Mouse (Mus musculus) limb, embryonic 15.5 days (tissue): Measurements from ENCODE around the gene Rbfox2. TPM values are rescaled to one million over a fixed set of nuclear protein-coding genes. Genes with fewer than 3 reads are reported as not detected.
A peak's percentile ranks its signal among the peaks of the same experiment; 100 is the strongest.

Experiments
- ATAC-seq: fragments of 200-750 bp; cut with Nextera tagmentation; 2 replicates; pipeline ENCODE4 v1.8.0; 2017; ENCODE audit warnings: low read depth, moderate TSS enrichment; ENCODE audit not compliant: insufficient number of reproducible peaks, low FRiP score, low TSS enrichment
- H3K27ac ChIP-seq: fragments of 300-500 bp; sonication (generic); 2 replicates; pipeline ENCODE4 v1.5.1; 2015; ENCODE audit warnings: moderate library complexity, mild to moderate bottlenecking, inconsistent platforms
- H3K27me3 ChIP-seq: fragments of 300-500 bp; sonication (generic); 2 replicates; pipeline ENCODE4 v1.6.1; 2015; ENCODE audit warnings: inconsistent platforms
- H3K36me3 ChIP-seq: fragments of 300-500 bp; sonication (generic); 2 replicates; pipeline ENCODE4 v1.6.1; 2015; ENCODE audit warnings: inconsistent platforms
- H3K4me1 ChIP-seq: fragments of 300-500 bp; sonication (generic); 2 replicates; pipeline ENCODE4 v1.6.1; 2015; ENCODE audit warnings: inconsistent platforms
- H3K4me2 ChIP-seq: fragments of 300-500 bp; sonication (generic); 2 replicates; pipeline ENCODE4 v1.6.1; 2015; ENCODE audit warnings: mild to moderate bottlenecking, inconsistent platforms
- H3K4me3 ChIP-seq: fragments of 300-500 bp; sonication (generic); 2 replicates; pipeline ENCODE4 v1.5.1; 2015; ENCODE audit warnings: mild to moderate bottlenecking, inconsistent platforms
- H3K9ac ChIP-seq: fragments of 300-500 bp; sonication (generic); 2 replicates; pipeline ENCODE4 v1.6.1; 2015; ENCODE audit warnings: inconsistent platforms
- H3K9me3 ChIP-seq: fragments of 300-500 bp; sonication (generic); 2 replicates; pipeline ENCODE4 v1.6.1; 2016; ENCODE audit warnings: inconsistent platforms
- WGBS: fragments of 180-500 bp; shearing (Covaris S2); methylation state at CpG from one replicate; pipeline ENCODE4 v1.1.7; 2015; 5-methylcytosine and 5-hydroxymethylcytosine counted together
- polyA plus RNA-seq: library from polyadenylated mRNA; unstranded; fragments of >200 nt; fragmentation: Nextera tagmentation; extraction: Ambion mirVana; gene quantifications from 2 replicates; pipeline ENCODE4 v1.2.1, GENCODE M21; 2015

Rbfox2 gene
- polyA plus RNA-seq, 1 experiment from 2014 or later, result 73.2 TPM

GRCm38 (mm10) chr15:77329681-77330180 lies 22.9 kb upstream of the Rbfox2 start:
- Histone ChIP-seq H3K9ac (no peak overlapping the region), H3K27me3 (no peaks in the 10 kb centered on the region), H3K27ac (no peak overlapping the region), H3K4me2 (no peak overlapping the region), H3K36me3 (no peaks in the 10 kb centered on the region), H3K4me3 (no peak overlapping the region), H3K9me3 (no peaks in the 10 kb centered on the region), H3K4me1 (peaks cover 6% of the 10 kb centered on the region; the same call in 1 of the 2 replicates)
- ATAC-seq, result no peak
- 77% methylated on average over 12 of the region's 12 CpGs for WGBS

GRCm38 (mm10) chr15:77326361-77326760 lies 19.6 kb upstream of the Rbfox2 start:
- Histone ChIP-seq H3K36me3 (no peaks in the 10 kb centered on the region), H3K27ac (no peak overlapping the region), H3K4me3 (no peak overlapping the region), H3K9me3 (no peaks in the 10 kb centered on the region), H3K27me3 (no peaks in the 10 kb centered on the region), H3K4me2 (no peak overlapping the region), H3K9ac (no peak overlapping the region), H3K4me1 (peaks cover 1% of the 10 kb centered on the region; the same call in 1 of the 2 replicates)
- ATAC-seq, result no peak
- 63% methylated on average over 4 of the region's 4 CpGs for WGBS

DNA sequence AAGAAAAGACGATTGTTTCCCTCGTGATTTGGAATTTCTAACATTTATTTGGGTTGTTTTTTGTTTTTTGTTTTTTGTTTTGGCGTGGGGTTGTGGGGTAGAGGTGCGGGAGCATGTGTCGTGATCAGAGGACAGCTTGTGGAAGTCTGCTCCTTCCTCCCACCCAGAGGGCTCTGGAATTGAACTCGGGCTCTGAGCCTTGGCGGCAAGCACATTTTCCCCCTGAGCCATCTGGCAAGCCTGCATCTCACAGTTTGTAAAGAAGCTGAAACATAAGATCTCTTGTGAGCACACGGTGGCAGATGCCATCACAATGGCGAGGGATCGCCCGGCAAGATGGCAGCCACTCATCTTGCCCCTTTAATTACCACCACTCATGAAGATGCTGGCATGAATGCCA lies 17.6 kb upstream of the Rbfox2 start:
- H3K9ac ChIP-seq, result no peak overlapping the region
- H3K27ac ChIP-seq, result no peak overlapping the region
- ATAC-seq, result no peak
- H3K36me3 ChIP-seq, result no peaks in the 10 kb centered on the region
- no peaks in the 10 kb centered on the region for H3K27me3 ChIP-seq
- no peak overlapping the region for H3K4me3 ChIP-seq
- H3K9me3 ChIP-seq, result no peaks in the 10 kb centered on the region
- no peaks in the 10 kb centered on the region for H3K4me1 ChIP-seq
- 88% methylated on average over 11 of the region's 11 CpGs for WGBS
- no peak overlapping the region for H3K4me2 ChIP-seq

GRCm38 (mm10) chr15:77323226-77323625 lies 16.4 kb upstream of the Rbfox2 start:
- Histone ChIP-seq H3K4me3 (no peak overlapping the region), H3K9ac (no peak overlapping the region), H3K27me3 (no peaks in the 10 kb centered on the region), H3K36me3 (no peaks in the 10 kb centered on the region), H3K4me1 (no peaks in the 10 kb centered on the region), H3K27ac (no peak overlapping the region), H3K4me2 (no peak overlapping the region), H3K9me3 (no peaks in the 10 kb centered on the region)
- 77% methylated on average over 10 of the region's 10 CpGs for WGBS
- no peak for ATAC-seq

- H3K36me3 ChIP-seq, result no peaks in the 10 kb centered on the region
- peak overlapping the region; percentile 81; the same call in 1 of the 2 replicates for H3K27ac ChIP-seq
- H3K9me3 ChIP-seq, result no peaks in the 10 kb centered on the region
- no peak for ATAC-seq
- peaks cover 15% of the 10 kb centered on the region for H3K4me1 ChIP-seq
- no peak overlapping the region for H3K9ac ChIP-seq
- no peaks in the 10 kb centered on the region for H3K27me3 ChIP-seq
- no peak overlapping the region for H3K4me3 ChIP-seq
- no peak overlapping the region for H3K4me2 ChIP-seq
- WGBS, result 18% methylated on average over 6 of the region's 6 CpGs
Measured at GRCm38 (mm10) chr15:77313701-77314100, 6.9 kb upstream of the Rbfox2 start.

- no peak overlapping the region for H3K9ac ChIP-seq
- H3K4me2 ChIP-seq, result no peak overlapping the region
- 93% methylated on average over 7 of the region's 7 CpGs for WGBS
- no peaks in the 10 kb centered on the region for H3K36me3 ChIP-seq
- no peak for ATAC-seq
- no peak overlapping the region for H3K27ac ChIP-seq
- no peaks in the 10 kb centered on the region for H3K9me3 ChIP-seq
- peaks cover 15% of the 10 kb centered on the region for H3K4me1 ChIP-seq
- H3K27me3 ChIP-seq, result no peaks in the 10 kb centered on the region
- H3K4me3 ChIP-seq, result no peak overlapping the region
Measured at GRCm38 (mm10) chr15:77312796-77313195, 6.0 kb upstream of the Rbfox2 start.

DNA sequence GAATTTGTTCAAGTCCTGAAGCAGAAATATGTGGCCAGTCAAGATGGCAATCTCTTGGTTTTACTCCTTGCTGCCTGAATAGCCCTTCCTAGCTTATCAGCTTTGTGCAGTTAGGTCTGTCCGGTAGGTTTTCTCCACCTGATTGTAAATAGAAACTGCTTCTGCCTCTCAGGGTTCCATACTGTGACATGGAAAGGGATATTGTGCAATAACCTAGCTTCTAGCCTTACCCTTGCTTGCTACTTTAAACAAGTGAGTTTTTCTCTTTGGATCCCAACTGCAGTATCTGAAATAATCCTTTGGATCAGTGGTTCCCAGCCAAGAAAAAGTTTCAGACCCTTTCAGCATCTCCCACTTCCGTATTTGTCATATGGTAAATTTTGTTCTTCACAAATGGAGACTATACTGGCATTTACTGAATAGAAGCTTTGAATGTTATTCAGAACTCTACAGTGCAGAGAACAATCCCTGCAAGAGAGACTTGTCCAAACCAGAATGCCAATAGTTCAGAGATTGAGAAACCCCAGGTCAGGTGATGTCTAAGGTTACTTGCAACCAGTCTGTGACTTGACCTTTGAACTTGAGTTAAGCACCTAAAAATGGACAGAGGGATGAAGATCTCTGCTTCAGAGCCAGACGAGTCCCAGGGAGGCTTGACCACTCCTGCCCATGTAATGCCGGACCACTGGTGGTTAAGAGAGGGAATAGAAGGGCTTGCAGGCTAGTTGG lies 1.1 kb upstream of the Rbfox2 start:
- H3K9ac ChIP-seq, result 0 out of 2 replicates have a peak overlapping the region, but pooled peaks have one; percentile 11
- no peak overlapping the region for H3K27ac ChIP-seq
- 76% methylated on average over 4 of the region's 4 CpGs for WGBS
- no peaks in the 10 kb centered on the region for H3K36me3 ChIP-seq
- H3K4me2 ChIP-seq, result no peak overlapping the region
- ATAC-seq, result no peak
- H3K27me3 ChIP-seq, result no peaks in the 10 kb centered on the region
- peaks cover 23% of the 10 kb centered on the region for H3K4me1 ChIP-seq
- H3K9me3 ChIP-seq, result no peaks in the 10 kb centered on the region
- H3K4me3 ChIP-seq, result no peak overlapping the region

GRCm38 (mm10) chr15:77305852-77306546 lies 805 bp downstream of the Rbfox2 start:
- H3K27me3 ChIP-seq, result no peaks in the 10 kb centered on the region
- under 1% methylated on average over 54 of the region's 54 CpGs for WGBS
- no peaks in the 10 kb centered on the region for H3K36me3 ChIP-seq
- peak; percentile 8; the same call in 1 of the 2 replicates for ATAC-seq
- H3K4me2 ChIP-seq, result peak overlapping the region; percentile 58
- H3K4me3 ChIP-seq, result peak overlapping the region; percentile 85
- H3K9ac ChIP-seq, result peak overlapping the region; percentile 99
- peak overlapping the region; percentile 100 for H3K27ac ChIP-seq
- peaks cover 33% of the 10 kb centered on the region for H3K4me1 ChIP-seq
- no peaks in the 10 kb centered on the region for H3K9me3 ChIP-seq

- Histone ChIP-seq H3K4me1 (peaks cover 40% of the 10 kb centered on the region), H3K27me3 (no peaks in the 10 kb centered on the region), H3K9ac (peak overlapping the region; percentile 99; the same call in 1 of the 2 replicates), H3K36me3 (no peaks in the 10 kb centered on the region), H3K27ac (peak overlapping the region; percentile 100), H3K9me3 (no peaks in the 10 kb centered on the region), H3K4me2 (peak overlapping the region; percentile 58), H3K4me3 (peak overlapping the region; percentile 85)
- 10% methylated on average over 3 of the region's 3 CpGs for WGBS
- ATAC-seq, result no peak
Measured at GRCm38 (mm10) chr15:77304960-77305359, 1.8 kb downstream of the Rbfox2 start.

DNA sequence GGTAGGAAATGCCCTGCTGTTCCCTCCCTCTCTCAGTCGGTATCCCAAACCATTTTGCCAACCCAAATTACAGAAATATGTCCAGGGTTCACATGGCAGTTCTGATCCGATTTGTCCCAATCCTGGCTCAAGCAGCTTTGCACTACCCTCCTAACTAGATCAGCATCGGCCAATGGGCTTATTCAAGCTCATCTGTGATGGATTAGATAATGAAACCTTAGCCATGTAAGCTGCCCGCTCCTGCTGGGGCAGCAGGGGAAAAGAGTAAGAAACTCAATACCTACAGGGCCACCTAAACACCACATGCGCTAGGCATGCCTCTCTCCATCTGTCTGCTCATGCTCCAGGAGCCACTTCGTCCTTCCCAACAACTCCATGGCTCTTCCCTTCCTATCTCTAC lies 5.7 kb downstream of the Rbfox2 start:
- H3K4me2 ChIP-seq, result no peak overlapping the region
- no peak for ATAC-seq
- 41% methylated on average over 6 of the region's 6 CpGs for WGBS

DNA sequence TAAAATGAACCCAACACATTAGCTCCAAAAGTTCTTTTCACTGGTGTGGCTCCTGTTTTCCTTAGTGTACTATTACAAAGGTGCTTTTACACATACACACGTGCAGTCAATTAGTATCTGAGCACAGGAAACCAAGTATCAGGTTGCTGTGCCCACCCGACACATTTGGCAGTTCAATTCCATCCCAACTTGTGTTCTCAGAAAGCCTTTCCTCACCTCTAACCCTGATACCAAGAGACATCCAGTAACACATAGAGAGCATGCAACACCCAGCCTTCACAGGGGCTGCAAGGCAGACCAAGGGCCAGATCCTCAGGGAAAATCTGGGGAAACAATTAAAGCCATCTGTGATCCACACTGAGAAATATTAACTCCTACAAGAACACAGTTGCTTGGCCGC lies 8.2 kb downstream of the Rbfox2 start:
- Histone ChIP-seq H3K9me3 (no peaks in the 10 kb centered on the region), H3K27me3 (no peaks in the 10 kb centered on the region), H3K36me3 (no peaks in the 10 kb centered on the region), H3K4me1 (peaks cover 65% of the 10 kb centered on the region), H3K9ac (no peak overlapping the region), H3K4me3 (no peak overlapping the region), H3K27ac (peak overlapping the region; percentile 1; the same call in 1 of the 2 replicates), H3K4me2 (no peak overlapping the region)
- WGBS, result 31% methylated on average over 3 of the region's 3 CpGs
- ATAC-seq, result no peak

More for the DNA sequence above, 5.7 kb downstream of the Rbfox2 start:
- Histone ChIP-seq H3K9ac (no peak overlapping the region), H3K36me3 (no peaks in the 10 kb centered on the region), H3K4me1 (peaks cover 70% of the 10 kb centered on the region), H3K27me3 (no peaks in the 10 kb centered on the region), H3K4me3 (no peak overlapping the region), H3K27ac (no peak overlapping the region), H3K9me3 (no peaks in the 10 kb centered on the region)

DNA sequence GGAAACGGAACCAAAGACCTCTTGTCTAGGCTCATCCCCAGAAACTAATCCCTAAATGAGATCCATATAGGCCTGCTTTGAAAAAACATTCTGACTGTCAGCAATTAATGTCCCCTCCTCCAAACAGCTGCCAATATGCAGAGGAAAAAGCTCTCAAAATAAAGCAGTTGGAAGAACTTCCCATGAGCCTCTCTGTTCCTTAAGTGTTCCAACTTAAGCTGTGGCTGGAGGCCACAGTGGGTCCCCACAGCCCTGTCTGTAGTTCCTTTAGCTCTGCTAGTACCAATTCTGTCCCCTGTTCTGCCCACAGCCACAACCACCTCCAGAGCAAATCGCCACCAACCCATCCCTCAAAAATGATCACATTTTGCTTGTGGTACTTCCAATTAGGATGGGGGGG lies 10.2 kb downstream of the Rbfox2 start:
- Histone ChIP-seq H3K27ac (peak overlapping the region; percentile 74), H3K4me3 (no peak overlapping the region), H3K9ac (no peak overlapping the region), H3K36me3 (no peaks in the 10 kb centered on the region), H3K4me2 (no peak overlapping the region), H3K4me1 (peaks cover 63% of the 10 kb centered on the region), H3K27me3 (no peaks in the 10 kb centered on the region), H3K9me3 (no peaks in the 10 kb centered on the region)
- WGBS, result 60% methylated on average over 2 of the region's 2 CpGs
- no peak for ATAC-seq
